Mouse (Mus musculus): ENCODE results near the gene Slc25a3. TPM values are rescaled to one million over a fixed set of nuclear protein-coding genes. Genes with fewer than 3 reads are reported as not detected.

Gene Slc25a3
- polyA plus RNA-seq, 1 experiment from 2014 or later, result 602 TPM

GRCm38 (mm10) chr10:91162511-91163163 is 38.8 kb upstream of the Slc25a3 start:
- Histone ChIP-seq H3K36me3 (peaks cover 87% of the 10 kb centered on the region), H3K4me1 (peaks cover 8% of the 10 kb centered on the region; the same call in 1 of the 2 replicates), H3K27me3 (ENCODE audit: insufficient read depth, poor library complexity, severe bottlenecking) (no peaks in the 10 kb centered on the region), H3K9me3 (no peaks in the 10 kb centered on the region), H3K4me3 (no peak overlapping the region), H3K27ac (no peak overlapping the region)
- WGBS, result 87% methylated on average over 15 of the region's 15 CpGs
- DNase-seq (ENCODE audit: low spot score), result peak; percentile 52

GRCm38 (mm10) chr10:91162077-91162476 is 38.2 kb upstream of the Slc25a3 start:
- Histone ChIP-seq H3K4me1 (peaks cover 3% of the 10 kb centered on the region; the same call in 1 of the 2 replicates), H3K9me3 (no peaks in the 10 kb centered on the region), H3K27me3 (ENCODE audit: insufficient read depth, poor library complexity, severe bottlenecking) (no peaks in the 10 kb centered on the region), H3K4me3 (no peak overlapping the region), H3K27ac (no peak overlapping the region), H3K36me3 (peaks cover 92% of the 10 kb centered on the region)
- 77% methylated on average over 11 of the region's 11 CpGs for WGBS
- DNase-seq (ENCODE audit: low spot score), result no peak

DNA sequence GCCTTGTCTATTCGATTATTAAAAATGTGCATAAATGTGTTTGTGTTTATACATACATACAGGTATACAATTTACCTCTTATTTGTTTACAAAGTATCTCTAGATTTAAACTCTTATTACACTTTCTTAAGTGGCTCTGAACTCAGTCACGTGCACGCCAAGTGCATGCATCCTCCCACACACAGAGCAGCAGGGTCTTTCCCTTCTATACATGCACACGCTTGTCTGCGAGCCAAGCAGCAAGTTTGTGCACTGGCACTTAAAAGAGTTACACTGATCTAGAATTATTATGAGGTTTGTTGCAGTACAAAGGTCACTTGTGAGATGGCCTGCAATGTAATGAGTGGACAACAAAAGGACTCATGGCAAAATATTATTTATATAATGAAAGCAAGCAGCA is 37.1 kb upstream of the Slc25a3 start:
- no peaks in the 10 kb centered on the region for H3K4me1 ChIP-seq
- no peak overlapping the region for H3K4me3 ChIP-seq
- 93% methylated on average over 5 of the region's 5 CpGs for WGBS
- no peak overlapping the region for H3K27ac ChIP-seq
- peaks cover 98% of the 10 kb centered on the region for H3K36me3 ChIP-seq
- no peaks in the 10 kb centered on the region for H3K27me3 ChIP-seq (ENCODE audit: insufficient read depth, poor library complexity, severe bottlenecking)
- H3K9me3 ChIP-seq, result no peaks in the 10 kb centered on the region
- DNase-seq (ENCODE audit: low spot score), result peak; percentile 6

DNA sequence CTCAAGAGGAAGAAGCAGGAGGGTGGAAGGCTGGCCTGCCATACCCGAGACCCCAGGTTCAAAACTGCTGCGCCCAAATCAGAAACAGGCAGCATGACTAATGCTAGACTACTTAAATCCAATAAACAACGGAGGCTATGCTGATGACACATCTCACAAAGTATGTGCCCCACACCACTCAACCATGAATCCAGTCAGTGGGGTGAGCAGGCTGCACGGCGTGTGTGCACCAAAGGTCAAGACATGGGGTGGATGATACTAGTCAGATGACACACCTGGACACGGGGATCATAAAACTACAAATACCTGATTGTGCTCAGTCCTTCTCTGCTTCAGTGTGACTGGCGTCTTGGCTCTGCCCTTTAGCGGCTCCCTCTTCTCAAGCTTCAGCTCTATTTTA is 34.6 kb upstream of the Slc25a3 start:
- Histone ChIP-seq H3K27ac (no peak overlapping the region), H3K4me1 (no peaks in the 10 kb centered on the region), H3K9me3 (no peaks in the 10 kb centered on the region), H3K4me3 (no peak overlapping the region), H3K27me3 (ENCODE audit: insufficient read depth, poor library complexity, severe bottlenecking) (no peaks in the 10 kb centered on the region), H3K36me3 (peaks cover 97% of the 10 kb centered on the region)
- DNase-seq (ENCODE audit: low spot score), result no peak
- 85% methylated on average over 8 of the region's 8 CpGs for WGBS

GRCm38 (mm10) chr10:91156338-91156737 is 32.5 kb upstream of the Slc25a3 start:
- 77% methylated on average over 6 of the region's 6 CpGs for WGBS
- Histone ChIP-seq H3K4me3 (no peak overlapping the region), H3K9me3 (no peaks in the 10 kb centered on the region), H3K27me3 (ENCODE audit: insufficient read depth, poor library complexity, severe bottlenecking) (no peaks in the 10 kb centered on the region), H3K36me3 (peaks cover 95% of the 10 kb centered on the region), H3K4me1 (no peaks in the 10 kb centered on the region), H3K27ac (no peak overlapping the region)
- no peak for DNase-seq (ENCODE audit: low spot score)

DNA sequence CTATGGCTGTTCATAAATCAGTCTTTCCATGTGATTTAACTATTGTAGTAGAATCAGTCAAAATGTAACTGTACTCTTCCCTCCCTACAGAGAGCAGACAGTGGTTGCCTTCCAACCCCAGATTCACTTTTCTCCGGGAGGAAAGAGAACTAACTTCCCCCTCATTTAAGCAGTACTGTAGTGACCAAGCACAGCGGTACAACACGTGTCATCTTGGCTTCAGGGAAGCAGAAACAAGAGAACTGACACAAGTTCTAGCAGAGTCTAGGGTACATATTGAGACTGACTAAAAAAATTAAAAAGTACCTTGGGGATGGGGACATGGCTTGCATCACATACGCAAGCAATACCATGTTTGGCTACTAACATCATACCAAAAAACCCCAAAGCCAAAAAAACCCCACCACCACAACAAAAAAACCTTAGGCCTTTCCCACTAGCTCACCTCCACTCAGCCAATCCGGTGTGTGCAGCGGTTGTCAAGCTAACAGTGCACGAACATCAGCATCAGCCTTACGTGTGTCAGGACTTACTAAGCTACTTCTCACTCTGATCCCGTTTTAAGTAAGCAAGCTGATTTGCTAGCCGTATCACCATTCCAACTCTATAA is 30.1 kb upstream of the Slc25a3 start:
- Histone ChIP-seq H3K27me3 (ENCODE audit: insufficient read depth, poor library complexity, severe bottlenecking) (no peaks in the 10 kb centered on the region), H3K4me1 (no peaks in the 10 kb centered on the region), H3K9me3 (no peaks in the 10 kb centered on the region), H3K4me3 (no peak overlapping the region), H3K27ac (no peak overlapping the region), H3K36me3 (peaks cover 96% of the 10 kb centered on the region)
- no peak for DNase-seq (ENCODE audit: low spot score)
- 93% methylated on average over 10 of the region's 10 CpGs for WGBS

DNA sequence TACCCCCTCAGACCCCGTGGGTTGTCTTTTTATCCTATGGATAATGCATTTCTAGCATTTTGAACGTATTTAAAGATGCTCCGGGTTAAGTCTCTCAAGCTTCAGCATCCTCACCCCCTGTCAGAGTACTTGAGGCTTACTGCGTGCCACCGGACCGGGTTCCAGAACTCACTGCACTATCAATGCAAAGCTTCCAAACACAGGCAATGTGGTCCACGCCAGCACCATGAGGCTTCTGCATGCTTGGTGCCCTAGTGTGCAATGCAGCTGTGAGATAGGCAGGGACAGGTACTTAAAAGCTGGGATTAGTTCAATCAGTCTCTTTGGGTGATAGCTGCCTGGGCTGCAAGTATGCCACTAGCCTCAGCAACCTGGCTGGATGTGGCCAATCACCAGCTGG is 21.6 kb upstream of the Slc25a3 start:
- no peak overlapping the region for H3K4me3 ChIP-seq
- DNase-seq (ENCODE audit: low spot score), result no peak
- no peaks in the 10 kb centered on the region for H3K9me3 ChIP-seq
- peaks cover 52% of the 10 kb centered on the region for H3K36me3 ChIP-seq
- 95% methylated on average over 7 of the region's 7 CpGs for WGBS
- H3K4me1 ChIP-seq, result no peaks in the 10 kb centered on the region
- no peaks in the 10 kb centered on the region for H3K27me3 ChIP-seq (ENCODE audit: insufficient read depth, poor library complexity, severe bottlenecking)
- no peak overlapping the region for H3K27ac ChIP-seq

- no peak for DNase-seq (ENCODE audit: low spot score)
- Histone ChIP-seq H3K27me3 (ENCODE audit: insufficient read depth, poor library complexity, severe bottlenecking) (no peaks in the 10 kb centered on the region), H3K9me3 (no peaks in the 10 kb centered on the region), H3K27ac (no peak overlapping the region), H3K36me3 (peaks cover 33% of the 10 kb centered on the region), H3K4me1 (peaks cover 9% of the 10 kb centered on the region; the same call in 1 of the 2 replicates), H3K4me3 (no peak overlapping the region)
- WGBS, result 64% methylated on average over 18 of the region's 18 CpGs
Measured at GRCm38 (mm10) chr10:91143313-91144230, 19.7 kb upstream of the Slc25a3 start.

DNA sequence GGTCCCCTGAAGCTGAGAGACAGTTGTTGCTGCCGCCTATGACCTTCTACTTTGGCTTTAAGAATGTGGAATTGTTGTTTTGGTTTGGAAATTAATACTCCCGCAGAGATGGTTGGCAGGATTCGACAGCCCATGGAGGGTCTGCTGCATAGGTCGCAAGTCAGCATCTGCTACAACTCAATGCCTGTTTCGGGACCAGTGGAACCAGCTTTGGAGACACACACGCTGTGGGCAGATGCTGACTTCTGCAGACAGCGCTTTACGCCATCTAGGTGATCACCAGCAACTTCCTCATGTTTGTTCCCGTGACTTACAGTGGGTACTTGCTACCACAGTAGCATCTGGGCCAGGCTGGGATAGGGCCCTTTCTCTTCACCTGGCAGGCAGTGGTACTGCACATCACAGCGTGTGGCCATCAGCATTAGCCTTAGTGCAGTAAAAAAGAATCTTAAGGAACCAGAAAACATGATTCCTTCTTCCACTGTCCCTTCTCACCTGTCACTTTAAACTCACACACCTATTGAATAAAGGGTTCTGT is 18.9 kb upstream of the Slc25a3 start:
- peaks cover 13% of the 10 kb centered on the region; the same call in 1 of the 2 replicates for H3K4me1 ChIP-seq
- no peaks in the 10 kb centered on the region for H3K9me3 ChIP-seq
- 72% methylated on average over 10 of the region's 10 CpGs for WGBS
- H3K27me3 ChIP-seq (ENCODE audit: insufficient read depth, poor library complexity, severe bottlenecking), result no peaks in the 10 kb centered on the region
- H3K27ac ChIP-seq, result no peak overlapping the region
- H3K4me3 ChIP-seq, result no peak overlapping the region
- no peak for DNase-seq (ENCODE audit: low spot score)
- H3K36me3 ChIP-seq, result peaks cover 26% of the 10 kb centered on the region

DNA sequence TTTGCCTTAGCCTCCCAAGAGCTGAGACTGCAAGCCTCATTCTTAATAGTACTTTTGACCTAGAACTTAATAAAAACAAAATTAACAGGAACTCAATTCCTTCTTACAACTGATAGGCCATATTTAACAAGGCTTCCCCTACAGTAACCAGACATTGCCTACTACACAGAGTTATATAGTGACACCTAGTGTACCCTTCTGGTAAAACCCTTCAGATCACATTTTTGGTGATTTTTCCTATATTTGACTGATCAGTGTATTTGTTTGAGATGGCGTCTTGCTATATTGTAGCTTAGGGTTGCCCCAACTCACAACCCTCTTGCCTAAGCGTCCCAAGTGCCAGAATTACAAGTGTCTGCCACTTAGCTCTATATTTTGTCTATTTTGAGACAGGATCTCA is 17.7 kb upstream of the Slc25a3 start:
- Histone ChIP-seq H3K4me1 (peaks cover 13% of the 10 kb centered on the region; the same call in 1 of the 2 replicates), H3K4me3 (no peak overlapping the region), H3K27me3 (ENCODE audit: insufficient read depth, poor library complexity, severe bottlenecking) (no peaks in the 10 kb centered on the region), H3K36me3 (peaks cover 15% of the 10 kb centered on the region), H3K9me3 (no peaks in the 10 kb centered on the region), H3K27ac (no peak overlapping the region)
- no peak for DNase-seq (ENCODE audit: low spot score)
- 42% methylated on average over 2 of the region's 2 CpGs for WGBS

GRCm38 (mm10) chr10:91139148-91139766 is 15.4 kb upstream of the Slc25a3 start:
- Histone ChIP-seq H3K4me3 (no peak overlapping the region), H3K27ac (peak overlapping the region; percentile 85), H3K36me3 (no peaks in the 10 kb centered on the region), H3K9me3 (no peaks in the 10 kb centered on the region), H3K4me1 (peaks cover 13% of the 10 kb centered on the region; the same call in 1 of the 2 replicates), H3K27me3 (ENCODE audit: insufficient read depth, poor library complexity, severe bottlenecking) (no peaks in the 10 kb centered on the region)
- DNase-seq (ENCODE audit: low spot score), result no peak
- 67% methylated on average over 14 of the region's 14 CpGs for WGBS

- no peak for DNase-seq (ENCODE audit: low spot score)
- Histone ChIP-seq H3K27me3 (ENCODE audit: insufficient read depth, poor library complexity, severe bottlenecking) (no peaks in the 10 kb centered on the region), H3K9me3 (no peaks in the 10 kb centered on the region), H3K4me1 (peaks cover 13% of the 10 kb centered on the region; the same call in 1 of the 2 replicates), H3K4me3 (no peak overlapping the region), H3K36me3 (no peaks in the 10 kb centered on the region), H3K27ac (peak overlapping the region; percentile 85; the same call in 1 of the 2 replicates)
- 63% methylated on average over 3 of the region's 3 CpGs for WGBS
Measured at GRCm38 (mm10) chr10:91138317-91138716, 14.5 kb upstream of the Slc25a3 start.

All from heart, embryonic 10.5 days (tissue).